Mouse (Mus musculus) retina, adult 2 months (tissue): ENCODE measurements around the gene Ifrd2.

Source experiments
- DNase-seq: peaks from one replicate; pipeline ENCODE4 v3.0.0-alpha.2; 2012; ENCODE audit warnings: low read depth, low spot score

The Ifrd2 gene

DNA sequence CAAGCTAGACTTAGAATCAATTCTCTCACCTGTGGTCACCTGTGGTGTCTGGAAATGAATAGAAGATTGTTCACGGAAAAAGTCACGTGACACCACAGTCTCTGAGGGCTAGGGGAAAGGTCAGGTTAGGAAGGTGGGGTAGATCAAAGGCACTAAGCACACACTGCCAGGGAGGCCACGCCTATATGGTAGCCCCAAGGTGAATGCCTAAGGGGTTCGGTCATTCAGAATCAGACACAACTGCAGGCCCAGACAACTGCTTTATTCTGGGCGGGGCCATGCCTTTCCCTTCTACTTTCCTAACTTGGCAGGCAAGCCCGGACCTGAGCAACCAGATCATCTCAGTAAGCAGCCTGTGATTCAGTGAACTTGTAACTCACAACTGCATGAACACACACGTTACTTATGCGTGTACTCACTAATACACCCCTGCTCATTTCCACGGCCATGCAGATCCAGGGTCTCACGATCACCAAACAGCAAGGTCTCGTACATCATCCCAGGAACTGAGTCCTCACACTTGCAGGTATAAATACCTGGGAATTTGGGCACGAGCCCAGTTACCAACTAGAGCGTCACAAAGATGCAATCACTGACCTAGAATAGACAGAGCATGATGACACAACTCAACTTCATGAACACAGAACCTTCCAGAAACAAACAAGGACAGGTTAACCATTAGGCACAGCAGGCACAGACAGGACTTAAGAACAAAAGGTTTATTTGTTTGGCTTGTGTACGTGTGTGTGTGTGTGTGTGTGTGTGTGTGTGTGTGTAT, 11.7 kb upstream of the Ifrd2 start:
- DNase-seq = no peak

DNA sequence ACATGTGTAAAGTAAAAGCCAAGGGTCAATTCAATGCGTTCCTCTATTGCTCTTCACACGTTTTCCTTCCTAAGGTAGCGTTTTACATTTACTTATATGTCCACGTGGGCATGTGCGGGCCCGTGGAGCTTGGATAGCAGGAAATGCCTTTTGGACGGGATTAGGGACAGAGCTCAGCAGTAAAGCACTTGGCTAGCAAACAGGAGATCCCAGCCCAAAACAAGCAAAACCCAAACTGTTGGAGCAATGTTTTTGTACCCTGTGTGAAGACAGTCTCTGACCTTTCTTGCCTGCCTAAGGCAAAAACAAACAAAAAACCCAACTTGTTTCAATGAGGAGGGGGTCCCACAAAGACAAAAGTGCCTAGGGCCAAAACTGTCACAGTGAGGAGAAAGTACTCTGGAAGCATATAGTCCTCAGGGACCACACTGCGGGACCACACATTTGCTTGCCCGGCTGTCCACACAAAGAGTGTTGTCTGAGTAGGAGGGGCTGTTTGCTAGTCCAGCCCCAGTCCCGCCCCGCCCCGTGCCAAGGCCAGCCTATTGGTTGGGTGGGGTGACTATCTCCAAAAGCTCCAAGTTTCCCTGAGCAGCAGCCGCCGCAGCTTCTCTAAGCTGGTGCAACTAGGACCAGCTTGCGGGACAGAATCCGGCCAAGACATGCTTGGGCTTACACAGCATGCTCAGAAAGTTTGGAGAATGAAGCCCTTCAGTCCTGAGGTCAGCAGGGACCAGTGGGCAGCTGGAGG, 10.9 kb upstream of the Ifrd2 start, which contains the start of gene Hyal1:
TSS of gene Hyal1 (plus strand) at position 571 of the 751 bp plus-strand sequence.
- DNase-seq = no peak

- no peak for DNase-seq
Observed at GRCm38 (mm10) chr9:107577871-107578270, 9.6 kb upstream of the Ifrd2 start.

GRCm38 (mm10) chr9:107578587-107578986, 8.9 kb upstream of the Ifrd2 start, which contains the start of gene Naa80:
TSS of gene Naa80 (plus strand) at chr9:107578887.
- DNase-seq = no peak

- no peak for DNase-seq
Observed at GRCm38 (mm10) chr9:107579023-107579900, 8.2 kb upstream of the Ifrd2 start.

DNA sequence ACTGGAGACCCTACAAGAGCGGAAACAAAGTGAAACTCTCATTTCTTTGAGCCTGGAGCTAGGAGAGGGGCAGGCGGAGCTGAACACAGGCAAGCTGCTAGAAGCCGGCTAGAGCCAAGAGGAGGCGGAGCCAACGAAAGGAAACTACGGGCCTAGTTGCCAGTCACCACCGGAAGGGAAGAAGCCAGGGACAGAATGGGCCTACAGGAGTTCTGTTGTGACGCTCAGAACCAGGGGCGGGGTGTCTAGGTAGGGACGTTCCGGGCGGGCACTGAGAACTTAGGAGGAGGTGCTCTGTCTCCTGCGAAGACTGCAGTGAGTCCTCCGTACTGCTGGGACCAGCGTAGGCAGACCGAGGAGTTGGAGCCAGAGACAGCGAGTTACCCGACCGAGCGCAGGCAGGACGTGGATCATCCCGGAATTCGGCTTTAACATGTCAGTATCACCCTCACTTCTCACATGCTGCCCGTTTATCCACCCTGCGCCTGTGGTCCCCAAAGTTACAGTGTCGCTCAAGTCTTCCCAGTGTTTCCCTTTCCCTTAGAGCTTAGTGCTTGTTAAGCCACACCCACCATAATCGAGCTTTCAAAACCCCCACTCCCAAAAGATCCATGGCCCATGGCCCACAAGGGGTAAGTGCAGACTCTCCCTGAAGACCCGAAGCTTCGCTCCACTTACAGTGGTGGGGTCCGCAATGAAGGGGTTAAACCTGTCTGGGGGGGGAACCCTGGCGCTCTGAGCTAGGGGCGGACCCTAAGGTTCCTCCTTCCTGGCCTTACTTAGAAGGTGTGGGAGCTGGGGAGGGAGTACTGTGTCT, 6.7 kb upstream of the Ifrd2 start, which contains the start of gene Hyal3:
TSS of gene Hyal3 (plus strand) at position 318 of the 817 bp plus-strand sequence.
- no peak for DNase-seq

DNA sequence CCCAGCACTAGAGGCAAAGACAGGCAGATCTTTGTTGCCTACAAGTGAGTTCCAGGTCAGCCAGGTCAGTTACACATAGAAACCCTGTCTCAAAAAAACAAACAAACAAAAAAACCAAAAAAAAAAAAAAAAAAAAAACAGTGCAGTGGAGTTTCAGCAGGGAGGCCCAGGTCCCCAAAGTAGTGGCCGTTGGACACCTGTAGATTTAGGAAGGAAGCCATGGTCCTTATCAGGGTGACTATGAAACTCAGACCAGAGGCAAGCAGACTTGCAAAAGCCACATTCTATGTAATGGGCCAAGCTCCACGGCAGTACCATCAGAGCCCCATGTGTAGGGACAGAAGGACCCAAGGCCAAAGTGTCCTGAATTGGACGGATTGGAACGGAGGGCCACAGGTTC, 5.9 kb upstream of the Ifrd2 start:
- no peak for DNase-seq

DNA sequence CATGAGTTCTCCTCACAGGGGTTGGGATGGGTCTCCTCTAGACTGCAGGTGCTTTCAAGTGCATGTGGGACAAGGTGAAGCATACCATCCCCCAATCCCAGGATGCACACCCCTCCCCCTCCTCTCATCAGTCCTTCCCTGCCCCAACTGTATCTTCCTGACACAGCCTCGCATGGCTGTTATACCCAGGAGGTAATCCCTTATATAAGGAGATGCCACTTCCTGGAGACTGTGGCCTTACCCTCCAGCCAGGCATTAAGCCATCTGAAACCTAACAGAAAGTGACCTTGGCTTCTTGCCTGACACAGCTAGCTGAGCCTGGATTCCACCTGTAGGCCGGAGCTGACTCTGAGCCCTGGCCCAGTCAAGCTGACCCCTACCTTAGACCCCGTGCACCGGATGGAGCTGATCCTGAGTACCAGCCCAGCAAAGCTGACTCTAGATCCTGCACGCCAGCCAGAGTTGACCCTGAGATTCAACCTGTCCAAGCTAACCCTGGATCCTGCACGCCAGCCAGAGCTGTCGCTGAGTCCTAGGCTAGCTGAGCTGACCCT, 4.9 kb upstream of the Ifrd2 start:
- no peak for DNase-seq

DNA sequence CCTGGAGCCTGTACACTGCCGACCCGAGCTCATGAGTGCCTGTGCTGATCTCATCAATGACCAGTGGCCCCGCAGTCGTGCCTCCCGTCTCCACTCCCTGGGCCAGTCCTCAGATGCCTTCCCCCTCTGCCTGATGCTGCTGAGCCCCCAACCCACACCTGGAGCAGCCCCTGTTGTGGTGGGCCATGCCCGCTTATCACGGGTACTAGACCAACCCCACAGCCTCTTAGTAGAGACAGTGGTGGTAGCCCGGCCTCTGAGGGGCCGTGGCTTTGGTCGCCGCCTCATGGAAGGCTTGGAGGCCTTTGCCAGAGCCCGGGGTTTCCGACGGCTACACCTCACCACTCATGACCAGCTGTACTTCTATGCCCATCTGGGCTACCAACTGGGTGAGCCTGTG, 4.3 kb upstream of the Ifrd2 start:
- no peak for DNase-seq

GRCm38 (mm10) chr9:107586504-107586903, 938 bp upstream of the Ifrd2 start:
- no peak for DNase-seq

- DNase-seq = no peak
Observed at GRCm38 (mm10) chr9:107587833-107588639, 594 bp downstream of the Ifrd2 start.

- DNase-seq = no peak
Observed at GRCm38 (mm10) chr9:107590058-107590772, 2.8 kb downstream of the Ifrd2 start.

- no peak for DNase-seq
Observed at GRCm38 (mm10) chr9:107590773-107591060, 3.3 kb downstream of the Ifrd2 start.

DNA sequence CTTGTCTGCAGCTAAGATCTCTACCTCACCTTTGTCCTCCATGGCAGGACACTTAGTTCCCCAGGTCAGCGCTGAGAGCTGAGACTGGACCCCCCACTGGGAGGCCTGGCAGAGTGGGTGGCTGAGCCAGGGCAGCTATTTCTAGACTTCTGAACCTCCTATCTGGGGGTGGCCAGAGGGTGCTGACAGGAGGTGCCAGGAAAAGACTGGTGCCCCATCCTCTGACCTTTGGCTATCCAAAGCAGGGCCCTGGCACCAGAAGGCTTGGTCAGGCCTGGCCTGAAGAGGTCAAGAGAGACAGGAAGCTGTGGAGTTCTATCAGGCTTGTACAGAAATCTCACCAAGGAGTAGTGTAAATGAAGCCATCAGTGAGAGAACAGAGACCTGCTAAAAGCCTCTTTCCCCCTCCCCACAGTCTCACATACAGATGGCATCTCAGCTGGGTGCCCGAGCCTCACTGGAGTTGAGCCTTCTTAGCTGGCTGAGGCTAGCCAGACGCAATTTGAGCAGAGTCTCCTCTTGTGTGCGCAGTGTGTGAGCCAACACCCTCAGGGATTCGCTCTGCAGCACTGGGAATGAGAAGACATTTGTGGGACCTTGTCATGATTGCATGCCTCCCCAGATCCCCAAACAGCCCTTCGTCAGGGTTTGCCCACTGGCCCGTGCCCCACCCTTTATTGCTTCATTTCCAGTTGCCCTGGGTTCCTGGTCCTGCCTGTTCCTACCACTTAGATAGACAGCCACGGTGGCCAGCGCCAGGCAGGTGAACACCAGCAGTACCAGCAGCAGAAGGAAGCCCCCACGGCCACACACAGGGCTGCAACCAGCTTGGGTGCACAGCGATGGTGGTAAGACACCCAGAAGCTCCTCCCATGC, 5.9 kb downstream of the Ifrd2 start:
- no peak for DNase-seq

DNA sequence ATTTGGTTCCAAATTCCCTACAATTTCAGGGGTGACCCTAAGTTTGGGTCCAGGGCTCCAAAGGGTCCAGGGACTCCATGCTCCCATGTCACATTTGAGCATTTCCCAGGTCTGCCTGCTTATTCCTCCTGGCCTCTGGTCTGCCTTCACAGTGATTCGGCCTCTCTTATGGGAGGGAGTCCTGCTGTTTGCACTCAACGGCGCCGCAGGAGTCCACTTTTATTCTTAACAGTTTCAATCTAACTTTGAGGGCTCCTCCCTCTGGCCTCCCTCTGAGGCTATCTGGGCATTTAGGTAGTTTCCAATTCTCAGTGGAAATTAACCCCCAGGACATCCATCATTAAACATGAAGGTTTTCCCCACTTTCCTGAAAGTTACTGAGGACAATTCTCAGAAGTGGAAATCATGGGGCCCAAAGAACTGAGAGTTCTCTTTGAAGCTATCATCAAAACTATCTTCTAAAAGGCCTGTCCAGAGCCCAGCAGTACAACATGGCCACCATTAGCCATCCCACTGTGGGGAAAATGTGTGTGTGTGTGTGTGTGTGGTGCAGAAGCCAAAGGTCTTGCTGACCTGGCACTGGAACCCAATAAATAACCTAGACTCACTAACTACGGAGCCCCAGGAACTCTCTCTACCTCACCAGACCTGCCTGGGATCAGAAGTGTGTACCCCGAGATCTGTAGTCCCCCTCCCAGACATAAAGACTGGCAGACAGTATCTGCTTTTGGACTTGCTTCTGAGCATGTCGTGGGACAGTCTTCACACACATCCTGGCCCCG, 7.0 kb downstream of the Ifrd2 start:
- no peak for DNase-seq

DNA sequence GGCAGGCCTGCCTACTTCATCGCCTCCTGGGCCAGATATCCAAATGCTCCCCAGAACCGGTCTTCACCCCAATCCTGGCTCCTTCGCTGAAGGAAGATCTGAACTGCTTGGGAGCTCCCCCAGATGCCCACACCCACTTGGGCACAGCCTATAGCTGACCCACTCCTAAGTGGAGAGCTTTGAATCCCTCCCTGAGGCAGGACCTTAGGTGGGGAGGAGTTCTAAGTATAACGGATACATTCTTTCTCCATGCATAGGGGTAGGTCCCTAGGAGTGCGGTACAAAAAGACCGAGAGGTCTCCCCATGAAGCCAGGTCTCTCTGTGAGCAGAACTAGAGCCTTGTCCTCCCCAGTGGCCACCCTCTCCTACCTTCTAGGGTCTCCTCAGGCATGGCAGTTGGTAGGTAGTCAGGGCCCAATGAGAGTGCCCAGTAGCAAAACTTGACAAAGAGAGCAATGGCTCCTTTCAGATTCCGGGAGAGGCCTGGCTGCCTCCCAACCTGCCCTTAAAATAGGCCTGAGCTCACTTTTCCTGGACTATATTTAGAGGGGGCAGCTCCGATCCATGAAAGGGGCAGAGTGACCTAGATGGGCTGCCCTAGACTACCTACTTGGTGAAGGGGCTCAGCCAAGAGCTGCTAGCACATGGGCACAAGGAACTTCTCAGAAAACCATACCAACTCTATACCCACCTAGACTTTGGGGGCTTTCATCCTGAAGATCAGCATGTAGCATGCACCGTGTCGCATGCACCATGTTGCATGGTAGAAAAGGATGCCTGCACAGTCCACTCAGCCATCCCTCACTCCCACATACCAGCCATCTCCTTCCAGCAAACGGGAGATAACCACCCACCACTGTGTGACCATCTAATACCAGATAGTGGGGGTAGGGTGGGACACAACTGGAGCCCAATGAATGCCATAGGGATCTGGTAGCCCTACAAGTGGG, 9.5 kb downstream of the Ifrd2 start:
- DNase-seq = no peak
